Mouse (Mus musculus) hindbrain, embryonic 12.5 days (tissue): ENCODE measurements around the gene Dnajc1. TPM values are rescaled to one million over a fixed set of nuclear protein-coding genes. Genes with fewer than 3 reads are reported as not detected.

Source experiments
- ATAC-seq: fragments of 200-750 bp; cut with Nextera tagmentation; 2 replicates; pipeline ENCODE4 v1.8.0; 2017; ENCODE audit warnings: moderate TSS enrichment; ENCODE audit not compliant: low FRiP score
- H3K27ac ChIP-seq: fragments of 300-500 bp; sonication (generic); 2 replicates; pipeline ENCODE4 v1.5.1; 2016; ENCODE audit warnings: mild to moderate bottlenecking
- H3K27me3 ChIP-seq: fragments of 300-500 bp; sonication (generic); 2 replicates; pipeline ENCODE4 v1.6.1; 2016; ENCODE audit warnings: mild to moderate bottlenecking
- H3K36me3 ChIP-seq: fragments of 300-500 bp; sonication (generic); 2 replicates; pipeline ENCODE4 v1.6.1; 2016; ENCODE audit warnings: mild to moderate bottlenecking
- H3K4me1 ChIP-seq: fragments of 300-500 bp; sonication (generic); 2 replicates; pipeline ENCODE4 v1.6.1; 2016
- H3K4me2 ChIP-seq: fragments of 300-500 bp; sonication (generic); replicated peaks from 2 replicates; pipeline ENCODE4 v1.6.1; 2016; ENCODE audit warnings: mild to moderate bottlenecking
- H3K4me3 ChIP-seq: fragments of 300-500 bp; sonication (generic); 2 replicates; pipeline ENCODE4 v1.5.1; 2016; ENCODE audit warnings: mild to moderate bottlenecking
- H3K9ac ChIP-seq: fragments of 300-500 bp; sonication (generic); 2 replicates; pipeline ENCODE4 v1.6.1; 2016; ENCODE audit warnings: mild to moderate bottlenecking, moderate library complexity
- H3K9me3 ChIP-seq: fragments of 300-500 bp; sonication (generic); replicated peaks from 2 replicates; pipeline ENCODE4 v1.6.1; 2016; ENCODE audit warnings: mild to moderate bottlenecking
- WGBS: fragments of 180-500 bp; shearing (Covaris S2); methylation state at CpG from one replicate; pipeline ENCODE4 v1.1.7; 2016; 5-methylcytosine and 5-hydroxymethylcytosine counted together
- polyA plus RNA-seq: library from polyadenylated mRNA; unstranded; fragments of >200 nt; fragmentation: Nextera tagmentation; extraction: Ambion mirVana; gene quantifications from 2 replicates; pipeline ENCODE4 v1.2.1, GENCODE M21; 2016

The Dnajc1 gene
- polyA plus RNA-seq, 1 experiment from 2014 or later: 35.7 TPM

- H3K4me2 ChIP-seq: no peak overlapping the region
- H3K36me3 ChIP-seq: no peaks in the 10 kb centered on the region
- no peaks in the 10 kb centered on the region for H3K4me1 ChIP-seq
- ATAC-seq: no peak
- no peak overlapping the region for H3K9ac ChIP-seq
- no peak overlapping the region for H3K27ac ChIP-seq
- no peaks in the 10 kb centered on the region for H3K27me3 ChIP-seq
- H3K4me3 ChIP-seq: no peak overlapping the region
- no peaks in the 10 kb centered on the region for H3K9me3 ChIP-seq
- 45% methylated on average over 1 of the region's 1 CpGs for whole genome bisulfite sequencing
Observed at GRCm38 (mm10) chr2:18262298-18262697, 130.3 kb downstream of the Dnajc1 start.

DNA sequence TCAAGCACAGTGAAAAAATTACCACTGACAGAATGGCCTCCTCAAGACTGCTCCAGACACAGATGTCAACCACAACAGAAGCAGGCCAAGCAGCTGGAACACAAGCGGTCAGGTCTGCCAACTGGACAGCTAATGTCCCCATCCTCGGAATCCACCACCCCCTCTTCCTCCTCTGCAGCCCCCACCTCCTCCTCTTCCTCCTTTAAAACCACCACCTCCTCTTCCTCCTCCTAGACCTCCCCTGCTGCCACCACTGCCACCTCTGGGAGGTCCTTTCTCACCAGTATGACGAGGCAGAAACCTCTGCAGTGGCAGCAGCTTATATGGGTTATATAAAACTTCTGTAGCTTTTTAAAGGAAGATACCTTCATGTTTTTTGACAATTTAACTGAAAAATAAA is 143.4 kb downstream of the Dnajc1 start:
- H3K27me3 ChIP-seq: no peaks in the 10 kb centered on the region
- H3K4me1 ChIP-seq: no peaks in the 10 kb centered on the region
- no peak overlapping the region for H3K4me3 ChIP-seq
- no peak overlapping the region for H3K27ac ChIP-seq
- 0 out of 2 replicates have a peak, but pooled peaks cover 5% of the 10 kb centered on the region for H3K9me3 ChIP-seq
- ATAC-seq: no peak
- no peak overlapping the region for H3K9ac ChIP-seq
- peaks cover 13% of the 10 kb centered on the region for H3K36me3 ChIP-seq
- no peak overlapping the region for H3K4me2 ChIP-seq
- WGBS: 87% methylated on average over 3 of the region's 3 CpGs

DNA sequence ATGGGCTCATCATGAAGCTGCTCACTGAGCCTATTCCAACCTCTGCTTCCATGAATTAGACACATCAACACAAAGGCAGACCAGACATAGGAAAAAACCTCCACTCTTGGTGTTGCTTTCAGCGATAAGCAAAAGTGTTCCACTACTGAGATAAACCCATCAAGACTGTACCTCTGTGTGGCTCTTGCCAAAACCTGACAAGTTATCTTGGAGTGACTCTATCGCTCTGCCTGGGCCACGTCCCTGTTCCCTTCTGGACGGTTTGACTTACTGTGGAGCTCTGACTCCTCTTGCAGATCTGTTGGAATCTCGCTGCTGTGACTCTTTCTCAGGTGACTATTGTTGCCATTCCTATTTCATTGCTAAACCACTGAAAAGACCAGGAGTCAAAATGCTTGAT is 157.1 kb downstream of the Dnajc1 start:
- Histone ChIP-seq H3K9me3 (no peaks in the 10 kb centered on the region), H3K27me3 (no peaks in the 10 kb centered on the region), H3K4me1 (peaks cover 10% of the 10 kb centered on the region), H3K4me2 (no peak overlapping the region), H3K27ac (no peak overlapping the region), H3K36me3 (no peaks in the 10 kb centered on the region), H3K4me3 (no peak overlapping the region), H3K9ac (no peak overlapping the region)
- 92% methylated on average over 5 of the region's 5 CpGs for WGBS
- ATAC-seq: no peak

- Histone ChIP-seq H3K9me3 (no peaks in the 10 kb centered on the region), H3K36me3 (no peaks in the 10 kb centered on the region), H3K4me3 (no peak overlapping the region), H3K27ac (no peak overlapping the region), H3K27me3 (no peaks in the 10 kb centered on the region), H3K9ac (no peak overlapping the region), H3K4me1 (peaks cover 15% of the 10 kb centered on the region), H3K4me2 (no peak overlapping the region)
- ATAC-seq: peak; percentile 65
- 6% methylated on average over 5 of the region's 5 CpGs for WGBS
Observed at GRCm38 (mm10) chr2:18232883-18233567, 159.6 kb downstream of the Dnajc1 start.

- Histone ChIP-seq H3K36me3 (no peaks in the 10 kb centered on the region), H3K9me3 (no peaks in the 10 kb centered on the region), H3K9ac (no peak overlapping the region), H3K27ac (no peak overlapping the region), H3K27me3 (no peaks in the 10 kb centered on the region), H3K4me3 (no peak overlapping the region), H3K4me2 (no peak overlapping the region), H3K4me1 (peaks cover 15% of the 10 kb centered on the region)
- 59% methylated on average over 4 of the region's 4 CpGs for WGBS
- ATAC-seq: no peak
Observed at GRCm38 (mm10) chr2:18231143-18231542, 161.5 kb downstream of the Dnajc1 start.

DNA sequence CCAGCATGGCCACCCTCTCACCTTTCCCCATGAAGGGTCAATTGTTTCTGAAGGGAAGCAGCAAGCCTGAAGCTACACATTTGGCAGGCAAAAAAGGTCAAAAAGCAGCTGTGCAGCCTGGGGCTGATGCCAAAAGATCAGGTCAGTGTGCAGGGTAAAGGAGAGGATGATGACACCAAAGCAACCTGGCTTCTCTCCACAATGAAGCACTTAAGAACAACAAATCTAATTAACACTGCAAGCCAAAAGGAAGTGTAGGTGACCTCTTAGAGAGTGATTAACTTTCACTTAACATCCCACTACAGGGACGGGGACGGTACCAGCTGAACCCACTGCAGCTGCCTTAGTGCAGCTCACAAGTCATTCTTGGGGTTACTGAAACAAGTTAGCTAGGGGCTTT is 163.4 kb downstream of the Dnajc1 start:
- WGBS: 25% methylated on average over 2 of the region's 2 CpGs
- ATAC-seq: no peak
- Histone ChIP-seq H3K9me3 (no peaks in the 10 kb centered on the region), H3K9ac (no peak overlapping the region), H3K27me3 (no peaks in the 10 kb centered on the region), H3K4me1 (peaks cover 14% of the 10 kb centered on the region), H3K4me2 (no peak overlapping the region), H3K27ac (no peak overlapping the region), H3K4me3 (no peak overlapping the region), H3K36me3 (no peaks in the 10 kb centered on the region)

- ATAC-seq: no peak
- no peak overlapping the region for H3K27ac ChIP-seq
- H3K36me3 ChIP-seq: no peaks in the 10 kb centered on the region
- no peaks in the 10 kb centered on the region for H3K27me3 ChIP-seq
- H3K4me1 ChIP-seq: peaks cover 12% of the 10 kb centered on the region
- H3K9me3 ChIP-seq: no peaks in the 10 kb centered on the region
- H3K4me2 ChIP-seq: no peak overlapping the region
- WGBS: 69% methylated on average over 8 of the region's 8 CpGs
- H3K9ac ChIP-seq: no peak overlapping the region
- no peak overlapping the region for H3K4me3 ChIP-seq
Observed at GRCm38 (mm10) chr2:18228486-18229062, 164.1 kb downstream of the Dnajc1 start.

DNA sequence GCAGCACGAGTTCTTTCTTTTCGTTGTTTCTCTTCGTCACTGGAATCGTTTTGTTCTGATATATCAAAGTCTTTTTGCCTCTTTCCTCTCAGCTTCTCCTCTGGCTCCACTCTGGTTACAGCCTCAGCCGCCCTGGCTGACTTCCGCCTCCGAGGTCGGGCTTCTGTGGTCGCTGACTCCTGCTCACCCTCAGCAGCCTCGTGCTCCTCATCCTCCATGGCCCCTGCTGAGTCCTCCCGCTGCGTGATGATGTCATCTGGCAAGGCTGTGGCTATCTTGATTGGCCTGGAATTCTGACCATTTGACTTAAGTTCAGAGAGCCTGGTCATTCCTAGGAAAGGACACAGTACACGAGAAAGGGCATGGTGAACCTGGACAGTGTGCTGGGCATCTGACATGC is 173.1 kb downstream of the Dnajc1 start:
- peaks cover 3% of the 10 kb centered on the region; the same call in 1 of the 2 replicates for H3K4me1 ChIP-seq
- WGBS: 81% methylated on average over 13 of the region's 13 CpGs
- no peaks in the 10 kb centered on the region for H3K27me3 ChIP-seq
- ATAC-seq: no peak
- H3K4me3 ChIP-seq: no peak overlapping the region
- H3K9ac ChIP-seq: no peak overlapping the region
- no peak overlapping the region for H3K27ac ChIP-seq
- no peaks in the 10 kb centered on the region for H3K9me3 ChIP-seq
- peaks cover 32% of the 10 kb centered on the region for H3K36me3 ChIP-seq
- no peak overlapping the region for H3K4me2 ChIP-seq

DNA sequence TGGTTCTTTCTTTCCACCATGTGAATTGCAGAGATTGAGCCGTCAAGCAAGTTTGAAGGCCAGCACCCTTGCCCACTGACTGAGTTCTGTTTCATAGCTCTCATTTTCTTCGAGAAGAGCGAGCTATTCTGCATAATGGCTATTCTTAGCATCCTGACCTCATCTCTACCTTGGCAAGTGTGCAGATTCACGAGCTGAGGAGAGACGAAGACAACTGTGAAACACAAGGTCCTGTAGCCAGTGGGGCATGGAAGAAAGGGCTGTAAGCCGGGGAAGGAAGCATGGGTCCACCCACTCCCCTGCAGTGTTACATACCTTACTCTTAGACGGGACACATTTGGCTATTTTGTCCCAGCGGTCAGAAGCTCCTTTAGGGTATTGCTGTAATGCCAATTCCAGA is 173.5 kb downstream of the Dnajc1 start:
- H3K9ac ChIP-seq: no peak overlapping the region
- H3K27ac ChIP-seq: no peak overlapping the region
- no peak overlapping the region for H3K4me2 ChIP-seq
- H3K4me1 ChIP-seq: peaks cover 3% of the 10 kb centered on the region; the same call in 1 of the 2 replicates
- ATAC-seq: no peak
- no peaks in the 10 kb centered on the region for H3K27me3 ChIP-seq
- no peak overlapping the region for H3K4me3 ChIP-seq
- WGBS: 76% methylated on average over 8 of the region's 8 CpGs
- H3K36me3 ChIP-seq: peaks cover 36% of the 10 kb centered on the region
- no peaks in the 10 kb centered on the region for H3K9me3 ChIP-seq

- H3K9ac ChIP-seq: no peak overlapping the region
- WGBS: 75% methylated on average over 5 of the region's 5 CpGs
- ATAC-seq: no peak
- H3K27me3 ChIP-seq: no peaks in the 10 kb centered on the region
- H3K27ac ChIP-seq: no peak overlapping the region; the same call in 1 of the 2 replicates
- no peak overlapping the region for H3K4me3 ChIP-seq
- peaks cover 42% of the 10 kb centered on the region for H3K36me3 ChIP-seq
- H3K4me2 ChIP-seq: no peak overlapping the region
- peaks cover 3% of the 10 kb centered on the region; the same call in 1 of the 2 replicates for H3K4me1 ChIP-seq
- no peaks in the 10 kb centered on the region for H3K9me3 ChIP-seq
Observed at GRCm38 (mm10) chr2:18218500-18218899, 174.1 kb downstream of the Dnajc1 start.

DNA sequence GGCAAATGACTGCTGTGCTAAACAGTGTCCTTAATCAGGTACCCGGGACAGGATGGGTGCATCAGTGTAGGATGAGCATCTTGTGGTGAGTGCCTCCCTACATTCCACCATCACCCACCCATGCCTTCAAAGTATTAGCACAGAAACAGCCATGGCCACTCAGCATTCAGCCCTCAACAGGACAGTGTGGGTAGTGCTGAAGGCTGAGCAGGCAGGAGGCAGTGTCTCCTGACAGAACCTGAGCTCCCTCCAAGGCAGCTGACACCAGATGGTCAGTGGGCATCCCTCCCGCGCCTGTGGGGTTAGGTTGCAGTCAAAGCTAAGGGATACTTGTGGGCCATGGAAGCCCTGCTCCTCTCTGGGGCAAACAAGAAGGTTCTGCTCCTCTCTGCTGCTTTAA is 174.8 kb downstream of the Dnajc1 start:
- no peak for ATAC-seq
- no peak overlapping the region for H3K27ac ChIP-seq
- 70% methylated on average over 3 of the region's 3 CpGs for WGBS
- H3K27me3 ChIP-seq: no peaks in the 10 kb centered on the region
- peaks cover 46% of the 10 kb centered on the region for H3K36me3 ChIP-seq
- H3K9me3 ChIP-seq: no peaks in the 10 kb centered on the region
- no peak overlapping the region for H3K4me3 ChIP-seq
- H3K4me1 ChIP-seq: peaks cover 3% of the 10 kb centered on the region; the same call in 1 of the 2 replicates
- no peak overlapping the region for H3K9ac ChIP-seq
- H3K4me2 ChIP-seq: no peak overlapping the region

DNA sequence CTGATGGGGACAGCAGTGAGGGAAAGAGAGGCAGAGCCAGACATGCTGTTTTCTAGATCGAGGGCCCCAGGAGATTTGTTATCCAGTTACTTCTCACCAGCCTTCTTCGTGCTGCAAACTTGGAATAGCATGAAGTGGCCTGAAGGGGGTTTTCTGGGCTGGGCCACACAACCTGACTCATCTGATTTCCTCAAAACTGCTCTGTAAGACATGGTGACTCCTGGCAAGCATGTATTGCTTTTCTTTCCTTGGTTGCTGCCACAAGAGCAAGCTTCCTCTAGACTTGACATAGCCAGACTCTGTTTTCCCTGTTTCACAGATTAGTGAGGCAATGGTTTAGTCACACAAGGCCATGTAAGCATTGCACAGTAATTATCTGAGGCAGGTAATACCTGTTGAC is 178.6 kb downstream of the Dnajc1 start:
- H3K27me3 ChIP-seq: no peaks in the 10 kb centered on the region
- no peak for ATAC-seq
- 77% methylated on average over 2 of the region's 2 CpGs for WGBS
- H3K9ac ChIP-seq: no peak overlapping the region
- H3K4me2 ChIP-seq: no peak overlapping the region
- peaks cover 3% of the 10 kb centered on the region; the same call in 1 of the 2 replicates for H3K4me1 ChIP-seq
- peaks cover 67% of the 10 kb centered on the region for H3K36me3 ChIP-seq
- no peak overlapping the region for H3K27ac ChIP-seq
- no peak overlapping the region for H3K4me3 ChIP-seq
- no peaks in the 10 kb centered on the region for H3K9me3 ChIP-seq

DNA sequence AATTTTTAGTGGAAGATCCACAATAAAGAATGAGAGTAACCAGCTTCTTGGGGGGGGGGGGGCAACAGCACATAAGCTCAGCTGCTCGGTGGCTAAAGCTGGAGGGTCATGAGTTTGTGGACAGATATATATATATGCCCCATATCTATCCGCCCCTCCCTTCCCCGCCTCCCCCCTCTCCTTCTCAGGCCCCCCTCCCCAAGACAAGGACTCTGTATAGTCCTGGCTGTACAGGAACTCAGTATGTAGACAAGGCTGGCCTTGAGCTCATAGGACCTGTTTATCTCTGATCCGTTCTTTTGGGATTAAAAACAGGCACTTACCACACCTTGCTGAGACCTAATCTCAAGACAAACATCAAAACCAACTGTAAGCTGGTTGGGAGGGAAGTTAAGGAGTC is 182.7 kb downstream of the Dnajc1 start:
- Histone ChIP-seq H3K4me3 (no peak overlapping the region), H3K27ac (no peak overlapping the region), H3K9me3 (no peaks in the 10 kb centered on the region), H3K4me1 (peaks cover 4% of the 10 kb centered on the region; the same call in 1 of the 2 replicates), H3K36me3 (peaks cover 71% of the 10 kb centered on the region), H3K9ac (no peak overlapping the region), H3K4me2 (no peak overlapping the region), H3K27me3 (no peaks in the 10 kb centered on the region)
- 88% methylated on average over 4 of the region's 4 CpGs for WGBS
- ATAC-seq: no peak
